In genomic region chr1:95589471-95589870, GRCm38 (mm10) we compare ENCODE assay signal across 16 mouse cellular contexts.
"Had no signal": no experiment of that assay in that cellular context is flagged by ENCODE, and none has a peak within 500 bp of the region (broad histone marks: within the 10 kb centered on the region; RNA-seq: fewer than 3 reads in every experiment).

No protein-coding gene starts in this region.

- H3K4me3 ChIP-seq: heart, adult 2 months; heart, embryonic 13.5 days; heart, embryonic 15.5 days; hindbrain, embryonic 13.5 days; hindbrain, embryonic 15.5 days; kidney, embryonic 15.5 days; limb, embryonic 13.5 days; limb, embryonic 15.5 days had no signal

- DNase-seq: gastrocnemius, postnatal 36 days; kidney, adult 11 months; left cerebral cortex, postnatal 4 days had no signal

- H3K4me1 ChIP-seq: heart, embryonic 13.5 days; heart, embryonic 15.5 days; hindbrain, embryonic 13.5 days; hindbrain, embryonic 15.5 days; kidney, embryonic 15.5 days; limb, embryonic 13.5 days; limb, embryonic 15.5 days had no signal

- H3K4me2 ChIP-seq: heart, embryonic 11.5 days; heart, embryonic 13.5 days; heart, embryonic 15.5 days; hindbrain, embryonic 13.5 days; hindbrain, embryonic 15.5 days; kidney, embryonic 15.5 days; limb, embryonic 13.5 days; limb, embryonic 15.5 days; liver, embryonic 11.5 days had no signal

- H3K9me3 ChIP-seq: heart, embryonic 13.5 days; heart, embryonic 15.5 days; hindbrain, embryonic 13.5 days; hindbrain, embryonic 15.5 days; kidney, embryonic 15.5 days; limb, embryonic 13.5 days; limb, embryonic 15.5 days had no signal

- H3K27me3 ChIP-seq: heart, embryonic 13.5 days; heart, embryonic 15.5 days; hindbrain, embryonic 13.5 days; hindbrain, embryonic 15.5 days; kidney, embryonic 15.5 days; limb, embryonic 13.5 days; limb, embryonic 15.5 days had no signal

- H3K36me3 ChIP-seq: heart, embryonic 13.5 days; heart, embryonic 15.5 days; kidney, embryonic 15.5 days; limb, embryonic 13.5 days; limb, embryonic 15.5 days had no signal

- H3K9ac ChIP-seq: heart, embryonic 13.5 days; heart, embryonic 15.5 days; hindbrain, embryonic 13.5 days; hindbrain, embryonic 15.5 days; kidney, embryonic 15.5 days; limb, embryonic 13.5 days; limb, embryonic 15.5 days had no signal

- ATAC-seq: hindbrain, postnatal 0 days; intestine, embryonic 16.5 days had no signal

- H3K27ac ChIP-seq: heart, adult 2 months; heart, embryonic 13.5 days; heart, embryonic 15.5 days; hindbrain, embryonic 13.5 days; hindbrain, embryonic 15.5 days; hindbrain, postnatal 0 days; kidney, embryonic 15.5 days; kidney, postnatal 0 days; limb, embryonic 13.5 days; limb, embryonic 15.5 days had no signal
